Mouse (Mus musculus) heart, embryonic 11.5 days (tissue): ENCODE measurements at regions not wholly inside any gene's neighbourhood (a gene's known extent, or its start where the extent isn't known, plus 50 kb on each side); places are given as distances from the start of the nearest gene placed in this dataset.
"Not testable (repeated sequence)": the region's sequence is repeated elsewhere in the genome, so short reads cannot be mapped to it uniquely, and the experiment has no call there.

ENCODE experiments used
- ATAC-seq: fragments of 200-750 bp; cut with Nextera tagmentation; replicated peaks from 2 replicates; pipeline ENCODE4 v1.8.0; 2017; ENCODE audit warnings: moderate library complexity; ENCODE audit not compliant: insufficient number of reproducible peaks, low FRiP score, low TSS enrichment
- H3K27ac ChIP-seq: fragments of 300-500 bp; sonication (generic); 2 replicates; pipeline ENCODE4 v1.5.1; 2014; ENCODE audit warnings: mild to moderate bottlenecking, low read depth, low read length
- H3K27me3 ChIP-seq: fragments of 300-500 bp; sonication (generic); 2 replicates; pipeline ENCODE4 v1.6.1; 2014; ENCODE audit warnings: mild to moderate bottlenecking, low read length, mixed read lengths; ENCODE audit not compliant: control insufficient read depth, insufficient read depth
- H3K36me3 ChIP-seq: fragments of 300-500 bp; sonication (generic); 2 replicates; pipeline ENCODE4 v1.6.1; 2014; ENCODE audit warnings: mild to moderate bottlenecking, low read length, moderate library complexity, mixed read lengths; ENCODE audit not compliant: control insufficient read depth, insufficient read depth
- H3K4me1 ChIP-seq: fragments of 300-500 bp; sonication (generic); 2 replicates; pipeline ENCODE4 v1.6.1; 2014; ENCODE audit warnings: low read length; ENCODE audit not compliant: control insufficient read depth, insufficient read depth
- H3K4me2 ChIP-seq: fragments of 300-500 bp; sonication (generic); 2 replicates; pipeline ENCODE4 v1.6.1; 2014; ENCODE audit warnings: mild to moderate bottlenecking, moderate library complexity
- H3K4me3 ChIP-seq: fragments of 300-500 bp; sonication (generic); 2 replicates; pipeline ENCODE4 v1.5.1; 2014; ENCODE audit warnings: low read depth, low read length
- H3K9ac ChIP-seq: fragments of 300-500 bp; sonication (generic); 2 replicates; pipeline ENCODE4 v1.6.1; 2014; ENCODE audit warnings: mild to moderate bottlenecking, low read depth, low read length, moderate library complexity
- H3K9me3 ChIP-seq: fragments of 300-500 bp; sonication (generic); replicated peaks from 2 replicates; pipeline ENCODE4 v1.6.1; 2016; ENCODE audit warnings: low read length; ENCODE audit not compliant: control insufficient read depth
- WGBS: fragments of 180-500 bp; shearing (Covaris S2); extraction: QIAGEN DNeasy Blood & Tissue Kit; methylation state at CpG from one replicate; pipeline ENCODE4 v1.1.7; 2014; ENCODE audit not compliant: insufficient replicate concordance; 5-methylcytosine and 5-hydroxymethylcytosine counted together

DNA sequence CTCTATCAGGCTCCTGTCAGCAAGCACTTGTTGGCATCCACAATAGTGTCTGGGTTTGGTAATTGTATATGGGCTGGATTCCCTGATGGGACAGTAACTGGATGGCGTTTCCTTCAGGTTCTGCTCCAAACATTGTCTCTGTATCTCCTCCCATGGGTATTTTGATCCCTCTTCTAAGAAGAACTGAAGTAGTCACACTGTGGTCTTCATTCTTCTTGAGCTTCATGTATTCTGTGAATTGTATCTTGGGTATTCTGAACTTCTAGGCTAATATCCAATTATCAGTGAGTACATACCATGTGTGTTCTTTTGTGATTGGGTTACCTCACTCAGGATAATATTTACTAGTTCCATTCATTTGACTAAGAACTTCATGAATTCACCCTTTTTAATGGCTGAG, 119.2 kb upstream of the Gm21119 start:
- WGBS: no CpG with 5 or more reads among the region's 1 CpGs
- not testable (repeated sequence) for H3K9ac ChIP-seq

DNA sequence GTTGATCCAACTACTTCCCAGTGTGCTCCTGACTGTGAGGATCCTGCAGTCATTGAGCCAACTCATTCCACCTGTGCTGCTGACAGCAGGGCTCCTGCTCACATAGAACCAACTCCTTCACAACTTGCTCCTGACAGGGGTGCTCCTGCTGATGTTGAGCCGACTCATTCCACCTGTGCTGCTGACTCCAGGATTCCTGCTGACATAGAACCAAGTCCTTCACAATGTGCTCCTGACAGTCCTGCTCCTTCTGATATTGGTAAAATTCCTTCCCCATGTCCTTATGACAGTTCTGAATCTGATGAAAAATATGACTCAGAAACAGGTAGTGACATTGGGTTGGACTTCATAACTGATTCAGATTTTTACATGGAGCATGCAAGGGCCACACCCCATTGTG, 100.8 kb upstream of the Gm21119 start:
- H3K9me3 ChIP-seq, H3K36me3 ChIP-seq, ATAC-seq, H3K4me2 ChIP-seq, H3K27me3 ChIP-seq, H3K27ac ChIP-seq, H3K4me3 ChIP-seq, H3K4me1 ChIP-seq, H3K9ac ChIP-seq: not testable (repeated sequence)
- WGBS: 66% methylated on average over 1 of the region's 1 CpGs

More for the DNA sequence above, 119.2 kb upstream of the Gm21119 start:
- H3K9me3 ChIP-seq, H3K4me3 ChIP-seq, H3K4me2 ChIP-seq, ATAC-seq, H3K27ac ChIP-seq, H3K4me1 ChIP-seq, H3K36me3 ChIP-seq, H3K27me3 ChIP-seq: not testable (repeated sequence)

DNA sequence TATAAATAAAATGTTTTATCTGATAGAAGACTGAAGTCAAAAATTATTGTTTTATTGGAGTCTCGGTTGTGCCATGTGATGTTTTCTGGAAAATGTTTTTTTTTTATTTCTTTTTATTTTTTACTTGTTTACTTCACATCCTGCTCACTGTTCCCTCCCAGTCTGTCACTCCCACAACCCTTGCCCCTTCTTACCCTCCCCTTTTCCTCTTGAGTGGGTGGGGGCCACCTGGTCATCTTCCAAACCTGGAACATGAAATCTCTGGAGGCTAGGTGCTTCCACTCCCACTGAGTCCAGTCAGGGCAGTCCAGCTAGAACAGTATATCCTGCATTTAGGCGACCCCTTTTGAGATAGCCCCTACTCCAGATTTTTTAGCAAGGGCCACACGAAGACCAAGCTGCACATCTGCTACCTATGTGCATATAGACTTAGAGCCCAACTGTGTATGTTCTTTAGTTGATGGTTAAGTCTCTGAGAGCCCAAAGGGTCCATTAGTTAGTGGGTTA, 98.3 kb upstream of the Gm21119 start:
- H3K27me3 ChIP-seq, H3K9ac ChIP-seq, H3K36me3 ChIP-seq, H3K4me1 ChIP-seq, H3K27ac ChIP-seq, ATAC-seq, H3K4me3 ChIP-seq, H3K9me3 ChIP-seq, H3K4me2 ChIP-seq: not testable (repeated sequence)
- WGBS: 60% methylated on average over 2 of the region's 3 CpGs

DNA sequence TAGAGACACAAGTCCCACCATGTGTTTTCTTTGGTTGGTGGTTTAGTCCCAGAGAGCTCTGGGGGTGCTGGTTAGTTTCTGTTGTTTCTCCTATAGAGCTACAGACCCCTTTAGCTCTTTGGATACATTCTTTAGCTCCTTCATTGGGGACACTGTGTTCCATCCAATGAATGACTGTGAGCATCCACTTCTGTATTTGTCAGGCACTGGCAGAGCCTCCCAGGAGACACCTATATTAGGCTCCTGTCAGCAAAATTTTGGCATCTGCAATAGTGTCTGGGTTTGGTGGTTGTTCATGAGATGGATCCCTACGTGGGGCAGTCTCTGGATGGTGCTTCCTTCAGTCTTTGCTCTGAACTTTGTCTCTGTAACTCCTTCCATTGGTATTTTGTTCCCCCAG, 97.2 kb upstream of the Gm21119 start:
- not testable (repeated sequence) for H3K27ac ChIP-seq, H3K27me3 ChIP-seq, H3K36me3 ChIP-seq, H3K4me1 ChIP-seq, H3K9me3 ChIP-seq, ATAC-seq, H3K4me2 ChIP-seq, H3K4me3 ChIP-seq, H3K9ac ChIP-seq
- 41% methylated on average over 1 of the region's 1 CpGs for WGBS

DNA sequence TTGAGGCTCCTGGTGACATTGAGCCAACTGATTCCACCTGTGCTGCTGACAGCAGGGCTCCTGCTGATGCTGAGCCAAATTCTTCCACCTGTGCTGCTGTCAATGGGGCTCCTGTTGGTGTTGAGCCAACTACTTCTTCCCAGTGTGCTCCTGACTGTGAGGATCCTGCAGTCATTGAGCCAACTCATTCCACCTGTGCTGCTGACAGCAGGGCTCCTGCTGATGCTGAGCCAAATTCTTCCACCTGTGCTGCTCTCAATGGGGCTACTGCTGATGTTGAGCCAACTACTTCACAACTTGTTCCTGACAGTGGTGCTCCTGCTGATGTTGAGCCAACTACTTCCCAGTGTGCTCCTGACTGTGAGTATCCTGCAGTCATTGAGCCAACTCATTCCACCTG, 90.2 kb upstream of the Gm21119 start:
- not testable (repeated sequence) for ATAC-seq

DNA sequence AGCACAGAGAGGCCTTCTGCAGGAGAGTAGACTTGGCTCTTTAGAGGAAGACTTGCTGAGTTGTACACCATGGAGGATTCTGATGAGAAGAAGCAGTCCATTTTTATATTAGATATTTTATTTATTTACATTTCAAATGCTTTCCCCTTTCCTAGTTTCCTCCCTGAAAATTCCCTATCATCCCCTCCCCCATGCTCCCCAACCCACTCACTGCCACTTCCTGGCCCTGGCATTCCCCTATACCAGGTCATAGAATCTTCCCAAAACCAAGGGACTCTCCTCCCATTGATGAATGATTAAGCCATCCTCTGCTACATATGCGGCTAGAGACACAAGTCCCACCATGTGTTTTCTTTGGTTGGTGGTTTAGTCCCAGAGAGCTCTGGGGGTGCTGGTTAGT, 85.7 kb upstream of the Gm21119 start:
- H3K36me3 ChIP-seq, H3K9me3 ChIP-seq, ATAC-seq, H3K4me3 ChIP-seq, H3K4me1 ChIP-seq, H3K9ac ChIP-seq, H3K4me2 ChIP-seq, H3K27ac ChIP-seq, H3K27me3 ChIP-seq: not testable (repeated sequence)
- WGBS: no CpG with 5 or more reads among the region's 1 CpGs

More for the DNA sequence above, 90.2 kb upstream of the Gm21119 start:
- not testable (repeated sequence) for H3K4me1 ChIP-seq, H3K4me2 ChIP-seq, H3K4me3 ChIP-seq, H3K27me3 ChIP-seq, H3K9me3 ChIP-seq, H3K27ac ChIP-seq, H3K9ac ChIP-seq, H3K36me3 ChIP-seq

DNA sequence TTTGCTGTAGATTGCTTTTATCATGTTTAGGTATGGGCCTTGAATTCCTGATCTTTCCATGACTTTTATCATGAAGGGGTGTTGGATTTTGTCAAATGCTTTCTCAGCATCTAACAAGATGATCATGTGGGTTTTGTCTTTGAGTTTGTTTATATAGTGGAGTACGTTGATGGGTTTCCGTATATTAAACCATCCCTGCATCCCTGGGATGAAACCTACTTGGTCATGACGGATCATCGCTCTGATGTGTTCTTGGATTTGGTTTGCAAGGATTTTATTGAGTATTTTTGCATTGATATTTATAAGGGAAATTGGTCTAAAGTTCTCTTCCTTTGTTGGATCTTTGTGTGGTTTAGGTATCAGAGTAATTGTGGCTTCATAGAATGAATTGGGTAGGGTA, 75.7 kb upstream of the Gm21119 start:
- H3K36me3 ChIP-seq, H3K27ac ChIP-seq, H3K4me1 ChIP-seq, H3K4me2 ChIP-seq, H3K9ac ChIP-seq, ATAC-seq, H3K27me3 ChIP-seq, H3K9me3 ChIP-seq, H3K4me3 ChIP-seq: not testable (repeated sequence)
- 84% methylated on average over 4 of the region's 4 CpGs for WGBS

DNA sequence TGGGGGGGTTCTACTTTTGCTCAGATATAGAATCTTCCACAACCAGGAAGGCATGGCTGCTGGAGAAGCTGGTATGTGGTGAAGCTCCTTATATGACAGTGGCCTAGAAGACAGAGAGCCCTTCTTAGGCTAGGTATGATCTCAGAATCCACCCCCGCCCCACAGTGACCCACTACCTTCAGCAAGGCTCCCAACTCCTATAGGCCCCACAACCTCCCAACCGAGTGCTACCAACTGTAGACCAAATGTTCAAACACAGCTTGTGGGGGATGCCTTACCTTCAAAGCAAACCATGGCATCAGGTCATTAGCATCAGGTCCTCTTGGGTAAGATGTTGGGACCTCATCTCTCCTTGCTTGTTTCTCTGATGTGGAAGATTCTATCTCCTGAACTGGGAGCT, 70.6 kb upstream of the Gm21119 start:
- not testable (repeated sequence) for H3K4me1 ChIP-seq, ATAC-seq, H3K9me3 ChIP-seq, H3K36me3 ChIP-seq, H3K4me2 ChIP-seq, H3K27me3 ChIP-seq, H3K9ac ChIP-seq, H3K27ac ChIP-seq, H3K4me3 ChIP-seq
- 69% methylated on average over 2 of the region's 2 CpGs for WGBS

DNA sequence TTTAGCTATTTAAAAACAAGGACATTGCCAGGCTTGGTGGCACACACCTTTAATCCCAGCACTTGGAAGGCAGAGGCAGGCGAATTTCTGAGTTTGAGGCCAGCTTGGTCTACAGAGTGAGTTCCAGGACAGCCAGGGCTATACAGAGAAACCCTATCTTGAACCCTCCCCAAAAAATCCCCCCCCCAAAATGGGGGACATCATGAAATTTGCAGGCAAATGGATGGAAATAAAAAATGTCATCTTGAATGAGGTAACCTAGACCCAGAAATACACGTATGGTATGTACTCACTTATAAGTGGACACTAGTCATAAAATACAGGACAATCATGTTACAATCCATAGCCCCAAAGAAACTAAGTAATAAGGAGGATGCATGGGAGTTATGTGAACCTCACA, 69.4 kb upstream of the Gm21119 start:
- not testable (repeated sequence) for H3K9me3 ChIP-seq, H3K27ac ChIP-seq, H3K4me3 ChIP-seq, H3K27me3 ChIP-seq, H3K4me2 ChIP-seq, H3K9ac ChIP-seq, H3K36me3 ChIP-seq, ATAC-seq, H3K4me1 ChIP-seq
- WGBS: no CpG with 5 or more reads among the region's 2 CpGs
